Mouse (Mus musculus) gastrocnemius, adult 2 months (tissue): ENCODE data around the gene Ocln. TPM values are rescaled to one million over a fixed set of nuclear protein-coding genes. Genes with fewer than 3 reads are reported as not detected.
"Not testable (repeated sequence)": the region's sequence is repeated elsewhere in the genome, so short reads cannot be mapped to it uniquely, and the experiment has no call there.

Experiments
- DNase-seq: peaks from one replicate; pipeline ENCODE4 v3.0.0; 2022
- H3K27ac ChIP-seq: fragments of 200-600 bp; 2 replicates; pipeline ENCODE4 v1.8.1; 2022; ENCODE audit warnings: mild to moderate bottlenecking
- H3K4me3 ChIP-seq: fragments of 200-600 bp; 2 replicates; pipeline ENCODE4 v1.8.1; 2022; ENCODE audit warnings: mild to moderate bottlenecking, moderate library complexity
- CTCF ChIP-seq: fragments of 200-600 bp; IDR thresholded peaks from 2 replicates; pipeline ENCODE4 v1.8.1; 2022; ENCODE audit warnings: antibody characterized with exemption, mild to moderate bottlenecking, moderate library complexity
- intact Hi-C: fragments of 180-260 bp; cut with DNase I; formaldehyde crosslinking; loops from one replicate; pipeline ENCODE4 v1.15.1; 2025
- total RNA-seq, 2 experiments: library from RNA; stranded (reverse); gene quantifications; 2 replicates each; pipeline ENCODE4 v1.2.3; 2021

Gene Ocln
- total RNA-seq, 2 experiments from 2014 or later = 0.15 TPM; not detected in 1

GRCm38 (mm10) chr13:100526649-100527038, 25.9 kb downstream of the Ocln start:
- DNase-seq = no peak
- no peak overlapping the region for H3K4me3 ChIP-seq
- no peak overlapping the region for H3K27ac ChIP-seq
- TF ChIP-seq CTCF = no peak
- intact Hi-C loops = no loop called here

GRCm38 (mm10) chr13:100525935-100526648, 26.4 kb downstream of the Ocln start:
- H3K27ac ChIP-seq = no peak overlapping the region
- DNase-seq = no peak
- H3K4me3 ChIP-seq = no peak overlapping the region
- intact Hi-C loops = no loop called here
- TF ChIP-seq CTCF = no peak

DNA sequence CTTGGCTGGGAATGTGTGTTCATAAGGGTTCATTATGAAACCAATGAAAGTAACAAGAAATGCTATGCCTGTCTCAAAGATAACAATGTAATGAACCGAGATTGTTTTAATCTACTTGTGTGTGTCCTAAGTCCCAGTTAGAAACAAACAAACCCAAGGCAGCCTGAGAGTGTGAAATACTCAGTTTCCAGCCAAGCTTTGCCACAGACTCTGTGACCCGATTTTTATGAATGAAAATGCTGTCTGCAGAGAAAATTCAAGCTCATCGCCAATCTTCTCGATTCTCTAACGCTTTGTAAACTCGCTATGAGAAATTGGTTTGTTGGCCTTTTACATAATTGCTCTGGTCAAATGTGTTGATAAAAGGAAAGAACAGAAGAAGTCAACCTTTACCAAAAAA, 27.6 kb downstream of the Ocln start:
- DNase-seq = no peak
- Histone ChIP-seq H3K27ac (no peak overlapping the region), H3K4me3 (no peak overlapping the region)
- intact Hi-C loops = no loop called here
- no peak for TF ChIP-seq CTCF

- no peak overlapping the region for H3K4me3 ChIP-seq
- intact Hi-C loops = no loop called here
- no peak overlapping the region for H3K27ac ChIP-seq
- DNase-seq = no peak
- TF ChIP-seq CTCF = no peak
These were observed 28.8 kb downstream of the Ocln start for GRCm38 (mm10) chr13:100523698-100524097.

DNA sequence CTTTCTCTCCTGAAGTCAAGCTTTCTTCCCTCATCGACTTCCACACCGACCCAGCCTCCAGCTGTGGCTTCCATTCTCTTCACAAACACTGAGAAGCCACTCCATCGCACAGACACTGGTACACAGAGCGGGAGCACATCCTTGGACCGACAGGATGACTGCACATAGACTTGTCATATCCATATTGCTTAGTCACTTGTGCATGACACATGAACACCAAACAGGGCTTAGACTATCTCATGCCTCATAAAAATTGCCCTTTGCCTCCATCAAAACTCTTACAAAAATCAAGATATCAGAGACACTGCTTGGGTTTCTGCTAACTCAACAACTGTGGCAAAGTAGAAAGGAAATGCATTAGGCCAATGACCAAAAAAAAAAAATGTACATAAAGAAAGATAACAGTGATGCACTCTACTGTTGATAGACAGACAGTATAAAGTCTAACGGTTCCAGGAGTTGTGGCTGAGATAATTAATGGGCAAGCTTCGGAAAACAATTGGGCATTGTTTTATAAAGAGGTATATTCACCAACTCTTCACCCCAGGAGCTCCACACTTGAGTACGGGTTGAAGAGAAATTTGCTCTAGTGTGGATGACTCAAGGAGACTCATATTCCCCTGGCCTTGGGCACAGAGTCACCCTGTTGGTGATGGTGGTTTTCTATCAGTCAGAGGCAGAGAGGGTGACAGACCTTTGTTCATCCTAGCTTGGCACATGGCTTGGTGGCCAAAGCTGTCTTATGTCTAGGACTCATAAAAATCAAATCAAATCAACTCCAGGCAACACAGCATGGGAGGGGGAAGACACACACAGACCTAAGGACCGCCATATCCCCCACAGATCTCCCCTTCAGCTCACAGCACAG, 30.6 kb downstream of the Ocln start:
- intact Hi-C loops = no loop called here
- Histone ChIP-seq H3K4me3 (no peak overlapping the region), H3K27ac (no peak overlapping the region)
- no peak for TF ChIP-seq CTCF
- no peak for DNase-seq

- Histone ChIP-seq H3K27ac (no peak overlapping the region), H3K4me3 (no peak overlapping the region)
- no peak for TF ChIP-seq CTCF
- intact Hi-C loops = no loop called here
- DNase-seq = no peak
These were observed 33.4 kb downstream of the Ocln start for GRCm38 (mm10) chr13:100519162-100519561.

DNA sequence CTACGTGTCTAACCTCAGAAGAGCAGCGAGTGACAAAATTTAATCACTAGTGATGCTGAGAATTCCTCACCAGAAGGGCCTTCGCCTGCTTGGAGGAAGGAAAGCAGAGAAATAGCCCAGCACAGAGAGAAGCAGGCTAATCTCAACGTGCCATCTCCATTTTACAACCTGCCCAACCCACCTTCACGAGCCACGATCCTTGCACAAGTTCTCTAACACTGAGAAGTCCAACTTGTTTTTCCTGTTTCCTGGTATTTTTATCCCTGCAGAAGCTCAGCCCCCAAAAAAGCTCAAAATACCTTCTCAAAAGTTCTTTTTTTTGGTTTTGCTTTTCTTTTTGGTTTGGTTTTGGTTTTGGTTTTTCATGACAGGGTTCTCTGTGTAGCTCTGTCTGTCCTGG, 34.3 kb downstream of the Ocln start:
- intact Hi-C loops = no loop called here
- DNase-seq = no peak
- Histone ChIP-seq H3K4me3 (no peak overlapping the region), H3K27ac (no peak overlapping the region)
- no peak for TF ChIP-seq CTCF

DNA sequence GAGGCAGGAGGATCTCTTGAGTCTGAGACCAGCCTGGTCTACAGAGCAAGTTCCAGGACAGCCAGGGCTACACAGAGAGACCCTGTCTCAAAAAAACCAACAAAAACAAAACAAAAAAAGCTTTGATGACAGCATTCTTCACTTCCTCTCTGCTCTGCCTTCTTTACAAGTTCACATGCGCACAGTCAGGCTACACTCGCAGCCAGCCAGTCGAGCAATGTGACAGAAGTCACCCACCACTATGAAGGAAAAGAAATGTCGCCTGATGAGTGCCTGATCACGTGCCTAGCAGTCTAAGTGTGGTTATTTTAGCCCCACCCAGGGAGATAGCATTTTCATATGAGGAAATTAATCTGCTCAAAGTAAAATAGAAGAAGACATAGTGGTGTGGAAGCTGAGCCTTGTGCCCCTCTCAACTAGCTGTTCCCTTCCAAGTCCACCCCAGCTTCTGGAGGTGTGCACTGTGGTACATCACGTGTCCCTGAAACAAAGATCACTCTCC, 34.8 kb downstream of the Ocln start:
- intact Hi-C loops = no loop called here
- no peak overlapping the region for H3K4me3 ChIP-seq
- no peak for TF ChIP-seq CTCF
- no peak for DNase-seq
- no peak overlapping the region for H3K27ac ChIP-seq

- no peak overlapping the region for H3K4me3 ChIP-seq
- no peak for TF ChIP-seq CTCF
- H3K27ac ChIP-seq = no peak overlapping the region
- DNase-seq = no peak
- intact Hi-C loops = no loop called here
These were observed 36.1 kb downstream of the Ocln start for GRCm38 (mm10) chr13:100516213-100517105.

DNA sequence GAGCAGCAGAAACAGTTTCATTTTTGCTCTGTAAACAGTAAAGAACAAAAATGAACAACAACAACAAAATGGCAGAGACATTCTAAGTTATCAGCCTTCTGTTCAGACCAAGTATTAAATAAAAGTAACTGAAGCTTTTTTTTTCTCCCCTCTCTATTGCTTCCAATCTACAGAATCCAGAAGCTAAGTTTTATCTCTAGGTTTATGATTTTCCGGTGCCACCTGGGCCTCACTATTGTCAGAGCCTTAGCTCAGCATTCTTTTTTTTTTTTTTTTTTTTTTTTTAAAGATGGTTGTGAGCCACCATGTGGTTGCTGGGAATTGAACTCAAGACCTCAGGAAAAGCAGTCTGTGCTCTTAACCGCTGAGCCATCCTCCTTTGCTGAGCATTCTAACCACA, 39.7 kb downstream of the Ocln start:
- TF ChIP-seq CTCF = no peak
- DNase-seq = no peak
- Histone ChIP-seq H3K4me3 (no peak overlapping the region), H3K27ac (no peak overlapping the region)
- intact Hi-C loops = no loop called here

- intact Hi-C loops = no loop called here
- H3K4me3 ChIP-seq = no peak overlapping the region
- TF ChIP-seq CTCF = no peak
- H3K27ac ChIP-seq = no peak overlapping the region
- DNase-seq = no peak
These were observed 40.6 kb downstream of the Ocln start for GRCm38 (mm10) chr13:100511860-100512364.

DNA sequence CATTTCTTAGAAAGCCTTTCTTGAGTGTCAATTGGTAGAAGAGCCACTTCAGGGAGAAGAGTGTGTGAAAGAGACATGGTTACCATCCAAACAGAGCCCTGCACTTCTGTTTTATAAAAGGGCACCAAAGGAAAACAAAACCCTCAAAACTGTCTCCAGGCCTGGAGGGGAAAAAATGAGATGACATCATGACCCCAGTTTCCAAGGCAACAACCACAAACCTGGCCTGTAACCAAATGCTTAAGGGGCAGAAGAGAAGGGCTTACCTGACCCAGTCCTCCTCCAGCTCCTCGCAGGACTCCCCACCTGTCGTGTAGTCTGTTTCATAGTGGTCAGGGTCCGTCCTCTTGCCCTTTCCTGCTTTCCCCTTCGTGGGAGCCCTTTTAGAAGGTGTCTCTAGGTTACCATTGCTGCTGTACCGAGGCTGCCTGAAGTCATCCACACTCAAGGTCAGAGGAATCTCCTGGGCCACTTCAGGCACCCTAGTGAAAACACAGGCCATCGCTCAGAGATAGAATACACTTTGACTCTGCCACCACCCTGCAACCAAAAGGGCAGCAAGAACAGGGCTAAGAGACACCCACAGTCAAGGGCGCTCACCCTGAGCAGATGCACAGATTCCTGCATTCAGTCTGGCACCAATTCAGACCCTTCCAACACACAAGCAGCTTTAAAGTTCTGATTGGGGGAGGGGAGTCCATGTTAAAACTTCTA, 41.2 kb downstream of the Ocln start:
- Histone ChIP-seq H3K4me3 (no peak overlapping the region), H3K27ac (no peak overlapping the region)
- intact Hi-C loops = no loop called here
- no peak for TF ChIP-seq CTCF
- no peak for DNase-seq

DNA sequence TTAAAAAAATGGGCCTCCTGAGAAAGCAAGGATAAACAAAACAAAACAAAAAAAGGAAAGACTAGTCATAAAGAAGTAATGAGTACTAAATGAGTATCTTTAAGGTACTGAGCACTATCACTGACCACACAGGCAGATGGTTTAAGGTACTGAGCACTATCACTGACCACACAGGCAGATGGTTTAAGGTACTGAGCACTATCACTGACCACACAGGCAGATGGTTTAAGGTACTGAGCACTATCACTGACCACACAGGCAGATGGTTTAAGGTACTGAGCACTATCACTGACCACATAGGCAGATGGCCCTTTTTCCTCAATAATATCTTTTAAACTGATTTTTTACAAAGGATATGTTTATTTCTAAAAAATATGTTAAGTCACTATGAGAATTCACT, 52.9 kb downstream of the Ocln start:
- DNase-seq, H3K27ac ChIP-seq, H3K4me3 ChIP-seq: not testable (repeated sequence)
- intact Hi-C loops = loop anchor here (10.0 kb wide), 2 partner anchors 115 to 145 kb away; partner anchors contain the start of gene Marveld2
